Mouse (Mus musculus) telencephalon, adult 2 months (tissue): ENCODE measurements around the gene Enkur.

Experiments
- DNase-seq: peaks from one replicate; pipeline ENCODE4 v3.0.0-alpha.2; 2011; ENCODE audit warnings: low read depth, low spot score

Gene Enkur

GRCm38 (mm10) chr2:21188610-21189009, 16.6 kb downstream of the Enkur start:
- no peak for DNase-seq

DNA sequence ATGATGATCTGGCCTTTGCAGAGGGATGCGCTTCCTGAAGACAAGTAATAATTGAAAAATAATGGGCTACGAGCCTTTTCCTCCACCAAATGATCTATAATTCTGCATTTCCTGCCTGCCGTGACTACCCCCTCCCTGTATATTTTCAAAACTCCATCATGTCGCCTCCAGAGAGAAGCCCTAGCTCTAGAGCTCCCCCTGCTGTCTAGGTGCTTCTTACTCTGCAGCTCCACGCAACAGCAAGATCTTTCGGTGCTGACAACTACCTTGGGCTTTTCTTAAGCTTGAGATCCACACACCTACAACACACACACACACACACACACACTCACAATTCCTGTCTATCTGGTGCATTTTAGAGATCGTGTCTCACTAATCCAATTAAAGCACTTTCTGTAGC, 17.6 kb downstream of the Enkur start:
- DNase-seq: peak; percentile 64

DNA sequence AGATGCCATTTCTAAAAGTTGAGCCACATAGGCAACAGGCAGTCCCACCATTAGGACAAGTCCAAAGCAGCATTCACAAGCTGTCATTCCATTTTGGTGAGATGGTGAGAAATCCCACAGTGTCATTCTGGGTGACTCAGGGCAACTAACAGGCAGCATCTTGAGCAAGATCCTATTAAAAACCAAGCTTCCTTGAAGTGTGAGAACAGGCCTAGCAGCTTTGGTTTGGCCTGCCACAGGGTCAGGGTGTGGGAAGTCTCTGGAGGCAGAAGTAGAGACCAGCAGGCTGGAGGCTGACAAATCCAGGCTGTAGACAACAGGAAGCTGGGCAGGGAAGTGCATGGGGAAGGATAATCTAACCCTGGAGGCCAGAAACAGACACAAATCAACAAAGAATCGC, 22.4 kb downstream of the Enkur start:
- DNase-seq: no peak

- DNase-seq: no peak
These were observed 26.0 kb downstream of the Enkur start for GRCm38 (mm10) chr2:21179136-21179535.

- DNase-seq: no peak
These were observed 32.4 kb downstream of the Enkur start for GRCm38 (mm10) chr2:21172797-21173196.

GRCm38 (mm10) chr2:21167916-21168315, 37.2 kb downstream of the Enkur start:
- DNase-seq: no peak

GRCm38 (mm10) chr2:21164296-21164695, 40.9 kb downstream of the Enkur start:
- DNase-seq: no peak

DNA sequence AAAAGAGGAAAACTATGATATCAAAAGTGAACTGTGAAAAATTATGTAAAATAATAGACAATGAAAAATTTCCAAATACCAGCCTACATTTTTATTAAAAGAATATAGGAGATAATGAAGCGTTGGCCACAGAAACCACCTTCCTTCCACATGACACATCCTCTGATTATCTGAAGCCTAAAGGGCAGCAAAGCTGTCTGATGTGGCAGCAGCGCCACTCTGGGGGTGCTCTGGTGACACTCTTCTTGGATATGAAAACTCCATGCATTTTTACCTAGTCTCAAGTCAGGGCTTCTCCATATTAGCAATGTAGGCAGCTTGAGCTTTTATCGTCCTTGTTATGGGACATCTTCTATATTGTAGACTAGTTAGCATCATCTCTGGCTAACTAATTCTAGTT, 51.7 kb downstream of the Enkur start:
- DNase-seq: no peak

DNA sequence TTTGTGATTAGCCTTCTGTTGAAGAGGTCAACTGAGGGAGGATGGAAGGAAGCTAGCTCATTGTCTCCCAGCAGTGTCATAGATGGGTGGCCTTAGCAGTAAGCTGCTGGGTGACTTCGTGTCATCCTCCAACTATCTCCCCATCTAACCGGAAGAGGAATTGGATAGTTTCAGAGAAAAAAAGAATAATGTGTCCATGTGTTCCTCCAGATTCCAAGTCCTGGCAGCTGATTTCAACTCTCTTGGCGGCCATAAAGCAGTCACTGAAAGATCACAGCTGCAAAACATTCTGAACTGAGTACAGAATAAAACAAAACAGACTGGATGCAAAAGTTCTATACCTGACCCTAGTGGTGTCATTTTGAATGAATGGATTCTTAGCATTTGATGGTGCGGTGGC, 58.0 kb downstream of the Enkur start:
- DNase-seq: no peak

- DNase-seq: no peak
These were observed 58.7 kb downstream of the Enkur start for GRCm38 (mm10) chr2:21146486-21146885.

GRCm38 (mm10) chr2:21142616-21143015, 62.5 kb downstream of the Enkur start:
- peak; percentile 33 for DNase-seq

GRCm38 (mm10) chr2:21142204-21142580, 63.0 kb downstream of the Enkur start:
- no peak for DNase-seq

DNA sequence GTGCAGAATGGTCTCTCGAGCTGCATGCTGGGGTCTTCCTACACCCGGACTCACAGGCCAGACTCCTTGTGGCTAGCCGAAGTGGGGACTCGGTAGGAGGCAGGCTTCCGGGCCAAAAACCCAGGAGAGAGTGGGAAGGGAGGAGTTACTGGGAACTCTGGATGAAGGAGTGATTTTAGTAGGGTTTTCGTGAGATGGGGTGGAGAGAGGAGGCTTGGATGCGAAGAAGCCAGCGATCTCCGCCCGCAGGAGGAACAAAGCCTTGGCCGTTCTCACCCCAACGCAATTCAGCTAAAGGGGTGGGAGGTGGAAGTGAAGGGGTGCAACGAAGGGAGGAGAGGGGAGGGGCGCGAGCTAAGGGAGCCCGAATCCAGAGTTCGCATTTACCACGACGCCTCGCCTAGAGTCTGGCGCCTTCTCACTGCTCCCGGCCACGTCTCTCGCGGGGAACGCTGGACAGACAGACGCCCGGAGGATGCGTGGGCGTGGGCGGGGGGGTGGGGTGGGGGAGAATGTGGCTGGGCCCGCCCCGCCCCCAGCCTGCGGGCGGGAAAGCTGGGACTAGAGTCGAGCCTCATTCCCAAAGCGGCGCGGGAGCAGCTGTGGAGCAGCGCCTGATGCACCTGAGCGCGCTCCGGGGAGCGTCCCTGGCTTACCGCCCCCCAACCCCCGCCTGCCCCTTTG, 63.5 kb downstream of the Enkur start:
- DNase-seq: peak; percentile 21

DNA sequence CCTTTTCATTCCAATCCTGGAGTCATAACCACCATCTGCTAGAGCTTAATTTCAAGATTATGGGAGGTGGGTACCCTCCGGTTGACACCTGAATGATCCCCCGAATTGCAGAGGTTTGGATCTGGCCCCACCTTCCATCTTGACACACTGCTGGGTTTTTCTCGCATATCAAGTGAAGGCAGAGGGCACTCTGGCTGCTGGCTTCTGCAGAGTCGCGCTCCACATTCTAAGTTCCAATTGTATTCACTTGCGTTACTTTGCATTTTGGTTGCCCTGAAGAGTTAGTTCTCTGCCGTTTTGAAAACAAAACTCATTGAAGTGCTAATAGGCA, 64.0 kb downstream of the Enkur start:
- no peak for DNase-seq
